Mouse (Mus musculus) lung, embryonic 16.5 days (tissue): ENCODE measurements around the gene Rbfox2. TPM values are rescaled to one million over a fixed set of nuclear protein-coding genes. Genes with fewer than 3 reads are reported as not detected.
A peak's percentile ranks its signal among the peaks of the same experiment; 100 is the strongest.

ENCODE experiments used
- ATAC-seq: fragments of 200-750 bp; cut with Nextera tagmentation; 2 replicates; pipeline ENCODE4 v1.8.0; 2017; ENCODE audit warnings: low read depth, mild to moderate bottlenecking, moderate library complexity
- H3K27ac ChIP-seq: fragments of 300-500 bp; sonication (generic); 2 replicates; pipeline ENCODE4 v1.5.1; 2014; ENCODE audit warnings: mild to moderate bottlenecking, control low read depth, low read length
- H3K27me3 ChIP-seq: fragments of 300-500 bp; sonication (generic); 2 replicates; pipeline ENCODE4 v1.6.1; 2014; ENCODE audit warnings: low read depth, low read length, mixed read lengths; ENCODE audit not compliant: control insufficient read depth, insufficient read depth
- H3K36me3 ChIP-seq: fragments of 300-500 bp; sonication (generic); 2 replicates; pipeline ENCODE4 v1.6.1; 2014; ENCODE audit warnings: low read length; ENCODE audit not compliant: control insufficient read depth, insufficient read depth
- H3K4me1 ChIP-seq: fragments of 300-500 bp; sonication (generic); replicated peaks from 2 replicates; pipeline ENCODE4 v1.6.1; 2014; ENCODE audit warnings: low read length, mixed read lengths; ENCODE audit not compliant: control insufficient read depth, insufficient read depth
- H3K4me2 ChIP-seq: fragments of 300-500 bp; sonication (generic); 2 replicates; pipeline ENCODE4 v1.6.1; 2014; ENCODE audit warnings: low read depth, low read length, control low read depth
- H3K4me3 ChIP-seq: fragments of 300-500 bp; sonication (generic); 2 replicates; pipeline ENCODE4 v1.5.1; 2014; ENCODE audit warnings: mild to moderate bottlenecking, low read length, control low read depth
- H3K9ac ChIP-seq: fragments of 300-500 bp; sonication (generic); 2 replicates; pipeline ENCODE4 v1.6.1; 2014; ENCODE audit warnings: low read length, control low read depth
- H3K9me3 ChIP-seq: fragments of 300-500 bp; sonication (generic); 2 replicates; pipeline ENCODE4 v1.6.1; 2016; ENCODE audit warnings: low read length; ENCODE audit not compliant: control insufficient read depth
- WGBS: fragments of 180-500 bp; shearing (Covaris S2); extraction: QIAGEN DNeasy Blood & Tissue Kit; methylation state at CpG from one replicate; pipeline ENCODE4 v1.1.7; 2014; 5-methylcytosine and 5-hydroxymethylcytosine counted together
- polyA plus RNA-seq: library from polyadenylated mRNA; unstranded; fragments of >200 nt; fragmentation: Nextera tagmentation; extraction: Ambion mirVana; gene quantifications from 2 replicates; pipeline ENCODE4 v1.2.1, GENCODE M21; 2015

Rbfox2 gene
- polyA plus RNA-seq, 1 experiment from 2014 or later = 41.9 TPM

- Histone ChIP-seq H3K9ac (no peak overlapping the region), H3K9me3 (no peaks in the 10 kb centered on the region), H3K36me3 (0 out of 2 replicates have a peak, but pooled peaks cover 2% of the 10 kb centered on the region), H3K4me2 (no peak overlapping the region), H3K27me3 (no peaks in the 10 kb centered on the region), H3K4me1 (peaks cover 5% of the 10 kb centered on the region), H3K4me3 (no peak overlapping the region), H3K27ac (no peak overlapping the region)
- ATAC-seq = no peak
- WGBS = 67% methylated on average over 5 of the region's 5 CpGs
Observed at GRCm38 (mm10) chr15:77182800-77183199, 124.0 kb downstream of the Rbfox2 start.

GRCm38 (mm10) chr15:77174018-77174417, 132.8 kb downstream of the Rbfox2 start:
- WGBS = 67% methylated on average over 5 of the region's 5 CpGs
- no peak overlapping the region for H3K27ac ChIP-seq
- no peaks in the 10 kb centered on the region for H3K27me3 ChIP-seq
- H3K9ac ChIP-seq = no peak overlapping the region
- H3K36me3 ChIP-seq = no peaks in the 10 kb centered on the region
- no peak overlapping the region for H3K4me2 ChIP-seq
- H3K4me1 ChIP-seq = 0 out of 2 replicates have a peak, but pooled peaks cover 5% of the 10 kb centered on the region
- ATAC-seq = no peak
- H3K9me3 ChIP-seq = no peaks in the 10 kb centered on the region
- no peak overlapping the region for H3K4me3 ChIP-seq

DNA sequence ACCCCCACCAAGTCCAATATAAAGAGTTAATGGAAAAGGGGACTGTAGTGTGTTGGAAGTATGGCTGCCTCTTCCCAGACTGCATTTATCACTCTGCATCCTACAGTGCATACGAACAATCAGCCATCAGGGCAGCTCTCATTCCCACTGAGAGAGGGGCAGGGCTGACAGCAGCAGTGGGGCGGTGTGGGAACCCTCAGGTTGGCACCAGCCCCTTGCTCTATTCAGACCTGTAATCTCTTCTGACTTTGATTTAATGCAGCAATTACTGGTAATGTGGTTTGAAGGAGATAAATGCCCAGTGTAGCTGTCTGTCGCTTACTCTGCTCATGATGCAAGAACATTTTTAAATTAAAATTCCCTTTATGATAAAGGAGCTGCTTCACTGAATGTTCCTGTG, 134.4 kb downstream of the Rbfox2 start:
- H3K27me3 ChIP-seq = no peaks in the 10 kb centered on the region
- H3K4me2 ChIP-seq = no peak overlapping the region
- H3K4me3 ChIP-seq = no peak overlapping the region
- H3K4me1 ChIP-seq = 0 out of 2 replicates have a peak, but pooled peaks cover 5% of the 10 kb centered on the region
- H3K27ac ChIP-seq = no peak overlapping the region
- no peaks in the 10 kb centered on the region for H3K36me3 ChIP-seq
- no peak overlapping the region for H3K9ac ChIP-seq
- ATAC-seq = no peak
- 65% methylated on average over 3 of the region's 3 CpGs for WGBS
- H3K9me3 ChIP-seq = no peaks in the 10 kb centered on the region

DNA sequence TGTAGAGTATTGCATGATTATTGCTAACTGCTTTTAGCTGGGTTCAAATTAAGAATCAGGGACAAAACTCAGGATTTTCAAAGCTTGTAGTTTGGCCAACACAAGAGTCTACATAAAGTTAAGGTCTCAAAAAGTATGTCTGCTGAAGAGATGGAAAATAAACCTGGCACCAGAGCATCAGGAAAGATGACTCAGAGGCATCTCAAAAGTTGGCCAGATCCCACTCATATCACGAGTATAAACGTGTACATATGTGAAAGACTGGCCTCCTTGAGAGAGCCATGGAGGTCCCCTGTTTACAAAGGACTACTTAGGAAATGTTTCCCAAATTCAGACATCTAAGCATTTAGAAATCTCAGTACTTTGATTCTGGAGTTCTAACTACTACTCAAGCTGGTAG, 138.0 kb downstream of the Rbfox2 start:
- Histone ChIP-seq H3K27me3 (no peaks in the 10 kb centered on the region), H3K9ac (no peak overlapping the region), H3K4me3 (no peak overlapping the region), H3K9me3 (no peaks in the 10 kb centered on the region), H3K36me3 (no peaks in the 10 kb centered on the region), H3K4me2 (no peak overlapping the region), H3K27ac (no peak overlapping the region), H3K4me1 (peaks cover 12% of the 10 kb centered on the region)
- 58% methylated on average over 2 of the region's 2 CpGs for WGBS
- ATAC-seq = no peak

GRCm38 (mm10) chr15:77166225-77166732, 140.5 kb downstream of the Rbfox2 start:
- Histone ChIP-seq H3K27me3 (no peaks in the 10 kb centered on the region), H3K9ac (no peak overlapping the region), H3K36me3 (no peaks in the 10 kb centered on the region), H3K27ac (no peak overlapping the region), H3K4me3 (no peak overlapping the region), H3K9me3 (no peaks in the 10 kb centered on the region), H3K4me1 (peaks cover 24% of the 10 kb centered on the region), H3K4me2 (no peak overlapping the region)
- 16% methylated on average over 1 of the region's 1 CpGs for WGBS
- ATAC-seq = no peak

GRCm38 (mm10) chr15:77163336-77163735, 143.5 kb downstream of the Rbfox2 start:
- no peak overlapping the region for H3K4me2 ChIP-seq
- H3K4me3 ChIP-seq = no peak overlapping the region
- peak overlapping the region; percentile 7; the same call in 1 of the 2 replicates for H3K9ac ChIP-seq
- no peaks in the 10 kb centered on the region for H3K9me3 ChIP-seq
- H3K27ac ChIP-seq = peak overlapping the region; percentile 55; the same call in 1 of the 2 replicates
- no peaks in the 10 kb centered on the region for H3K36me3 ChIP-seq
- 24% methylated on average over 6 of the region's 6 CpGs for WGBS
- peaks cover 30% of the 10 kb centered on the region for H3K4me1 ChIP-seq
- peak; percentile 45 for ATAC-seq
- H3K27me3 ChIP-seq = no peaks in the 10 kb centered on the region

- H3K27me3 ChIP-seq = no peaks in the 10 kb centered on the region
- no peak for ATAC-seq
- no peak overlapping the region for H3K9ac ChIP-seq
- no peaks in the 10 kb centered on the region for H3K9me3 ChIP-seq
- H3K27ac ChIP-seq = peak overlapping the region; percentile 39; the same call in 1 of the 2 replicates
- no peak overlapping the region for H3K4me3 ChIP-seq
- no peaks in the 10 kb centered on the region for H3K36me3 ChIP-seq
- no peak overlapping the region for H3K4me2 ChIP-seq
- peaks cover 30% of the 10 kb centered on the region for H3K4me1 ChIP-seq
- WGBS = 60% methylated on average over 6 of the region's 6 CpGs
Observed at GRCm38 (mm10) chr15:77162931-77163330, 143.9 kb downstream of the Rbfox2 start.

- Histone ChIP-seq H3K27me3 (no peaks in the 10 kb centered on the region), H3K4me3 (no peak overlapping the region), H3K9me3 (no peaks in the 10 kb centered on the region), H3K4me1 (peaks cover 39% of the 10 kb centered on the region), H3K27ac (no peak overlapping the region), H3K9ac (no peak overlapping the region), H3K36me3 (no peaks in the 10 kb centered on the region), H3K4me2 (no peak overlapping the region)
- WGBS = 42% methylated on average over 5 of the region's 5 CpGs
- peak; percentile 90 for ATAC-seq
Observed at GRCm38 (mm10) chr15:77161382-77161781, 145.4 kb downstream of the Rbfox2 start.

DNA sequence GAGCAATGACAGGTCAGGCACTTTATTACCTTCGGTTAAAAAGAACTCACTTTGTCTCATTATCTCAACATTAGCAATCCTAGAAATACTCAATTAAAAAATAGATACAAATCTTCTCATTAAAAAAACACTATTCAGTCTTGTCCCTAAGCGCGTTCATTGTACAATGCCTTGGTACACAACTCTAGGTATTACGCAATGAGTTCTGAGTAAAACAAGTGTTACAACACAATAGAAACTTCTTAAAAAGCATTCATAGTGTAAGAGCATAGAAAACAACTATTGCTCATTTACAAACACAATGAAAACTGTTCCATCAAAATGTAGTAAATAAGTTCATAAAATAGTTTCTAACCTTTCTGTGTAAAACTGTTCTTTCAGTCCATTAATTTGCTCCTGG, 146.0 kb downstream of the Rbfox2 start:
- Histone ChIP-seq H3K4me2 (no peak overlapping the region), H3K4me3 (no peak overlapping the region), H3K4me1 (peaks cover 39% of the 10 kb centered on the region), H3K9ac (no peak overlapping the region), H3K27me3 (no peaks in the 10 kb centered on the region), H3K36me3 (no peaks in the 10 kb centered on the region), H3K27ac (no peak overlapping the region), H3K9me3 (no peaks in the 10 kb centered on the region)
- 71% methylated on average over 4 of the region's 4 CpGs for WGBS
- ATAC-seq = no peak

GRCm38 (mm10) chr15:77156525-77156924, 150.3 kb downstream of the Rbfox2 start:
- Histone ChIP-seq H3K4me3 (no peak overlapping the region), H3K4me1 (peaks cover 32% of the 10 kb centered on the region), H3K27ac (0 out of 2 replicates have a peak overlapping the region, but pooled peaks have one; percentile 9), H3K4me2 (no peak overlapping the region), H3K36me3 (no peaks in the 10 kb centered on the region), H3K9me3 (no peaks in the 10 kb centered on the region), H3K9ac (no peak overlapping the region), H3K27me3 (no peaks in the 10 kb centered on the region)
- ATAC-seq = peak; percentile 43; the same call in 1 of the 2 replicates
- 10% methylated on average over 3 of the region's 3 CpGs for WGBS
